Mouse (Mus musculus): Measurements from ENCODE around the gene Gmppa. TPM values are rescaled to one million over a fixed set of nuclear protein-coding genes. Genes with fewer than 3 reads are reported as not detected.

Gene Gmppa
- polyA plus RNA-seq, 1 experiment from 2014 or later = 70.7 TPM

GRCm38 (mm10) chr1:75423780-75424390 lies 11.8 kb upstream of the Gmppa start:
- Histone ChIP-seq H3K9me3 (no peaks in the 10 kb centered on the region), H3K4me2 (no peak overlapping the region), H3K4me1 (peaks cover 38% of the 10 kb centered on the region), H3K4me3 (no peak overlapping the region), H3K36me3 (peaks cover 87% of the 10 kb centered on the region), H3K27me3 (replicated peaks) (peaks cover 53% of the 10 kb centered on the region), H3K27ac (replicated peaks) (no peak overlapping the region), H3K9ac (no peak overlapping the region)
- WGBS = 81% methylated on average over 11 of the region's 11 CpGs
- no peak for ATAC-seq (ENCODE audit: extremely low read depth, insufficient number of reproducible peaks, low FRiP score, low TSS enrichment)

DNA sequence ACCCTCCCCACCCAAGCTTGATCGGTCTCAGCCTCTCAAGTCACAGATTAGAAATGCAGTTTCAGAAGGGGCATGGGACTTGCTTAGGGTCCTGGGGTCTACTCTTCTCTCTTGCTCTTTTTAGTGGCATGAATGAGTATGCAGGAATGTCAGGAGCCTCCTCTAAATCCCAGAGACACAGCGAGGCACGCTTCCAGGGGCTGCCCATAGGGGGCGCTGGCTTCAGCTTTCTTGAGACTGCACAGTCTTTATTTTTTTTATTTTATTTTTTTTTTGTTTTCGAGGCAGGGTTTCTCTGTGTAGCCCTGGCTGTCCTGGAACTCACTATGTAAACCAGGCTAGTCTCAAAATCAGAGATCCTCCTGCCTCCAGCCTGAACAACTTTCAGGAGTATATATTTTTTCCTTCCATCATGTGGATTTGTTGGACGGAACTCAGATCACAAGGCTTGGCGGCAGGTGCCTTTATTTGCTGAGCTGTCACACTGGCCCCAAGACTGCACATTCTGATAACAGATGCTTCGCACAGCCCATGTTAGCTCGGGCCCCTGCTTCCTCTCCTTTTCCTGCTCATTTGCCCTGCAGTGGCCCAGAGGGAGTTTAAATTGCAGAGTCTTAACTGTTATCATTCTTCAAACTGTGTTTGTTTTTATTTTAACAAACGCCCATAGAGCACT lies 9.8 kb upstream of the Gmppa start:
- Histone ChIP-seq H3K36me3 (peaks cover 87% of the 10 kb centered on the region), H3K4me1 (peaks cover 34% of the 10 kb centered on the region), H3K4me2 (no peak overlapping the region), H3K4me3 (no peak overlapping the region), H3K27ac (replicated peaks) (no peak overlapping the region), H3K27me3 (replicated peaks) (peaks cover 42% of the 10 kb centered on the region), H3K9me3 (no peaks in the 10 kb centered on the region), H3K9ac (no peak overlapping the region)
- 30% methylated on average over 10 of the region's 10 CpGs for WGBS
- no peak for ATAC-seq (ENCODE audit: extremely low read depth, insufficient number of reproducible peaks, low FRiP score, low TSS enrichment)

- Histone ChIP-seq H3K9me3 (no peaks in the 10 kb centered on the region), H3K27ac (replicated peaks) (no peak overlapping the region), H3K4me2 (no peak overlapping the region), H3K4me1 (peaks cover 34% of the 10 kb centered on the region), H3K27me3 (replicated peaks) (peaks cover 15% of the 10 kb centered on the region; the same call in 1 of the 2 replicates), H3K4me3 (no peak overlapping the region), H3K9ac (no peak overlapping the region), H3K36me3 (peaks cover 40% of the 10 kb centered on the region)
- no peak for ATAC-seq (ENCODE audit: extremely low read depth, insufficient number of reproducible peaks, low FRiP score, low TSS enrichment)
- WGBS = 64% methylated on average over 8 of the region's 9 CpGs
Measured at GRCm38 (mm10) chr1:75438782-75439181, 3.1 kb downstream of the Gmppa start.

- WGBS = 94% methylated on average over 7 of the region's 7 CpGs
Measured at GRCm38 (mm10) chr1:75440661-75441060, 4.9 kb downstream of the Gmppa start.

DNA sequence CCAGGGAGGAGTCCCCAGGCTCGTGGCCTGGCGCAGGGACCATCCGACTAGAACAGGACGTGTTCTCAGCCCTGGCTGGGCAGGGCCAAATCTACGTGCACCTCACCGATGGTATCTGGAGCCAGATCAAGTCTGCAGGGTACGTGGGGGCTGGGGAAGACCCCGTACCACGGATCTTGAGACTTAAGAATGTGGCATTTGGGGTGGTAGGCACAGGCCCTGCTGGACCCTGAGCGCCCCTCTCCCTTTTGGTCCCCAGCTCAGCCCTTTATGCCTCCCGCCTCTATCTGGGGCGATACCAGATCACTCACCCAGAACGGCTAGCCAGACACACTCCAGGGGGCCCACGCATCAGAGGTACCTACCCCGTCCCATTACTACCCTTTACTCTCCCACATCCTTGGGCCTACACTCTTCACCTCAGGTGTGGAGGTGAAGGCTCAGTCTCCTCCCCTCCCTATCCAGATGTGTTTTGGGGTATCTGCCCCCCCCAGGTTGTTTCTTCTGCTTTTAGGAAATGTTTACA lies 5.8 kb downstream of the Gmppa start:
- H3K4me2 ChIP-seq = no peak overlapping the region
- WGBS = 82% methylated on average over 15 of the region's 15 CpGs
- H3K36me3 ChIP-seq = peaks cover 40% of the 10 kb centered on the region
- no peak for ATAC-seq (ENCODE audit: extremely low read depth, insufficient number of reproducible peaks, low FRiP score, low TSS enrichment)
- no peak overlapping the region for H3K27ac ChIP-seq (replicated peaks)
- H3K9me3 ChIP-seq = no peaks in the 10 kb centered on the region
- H3K4me1 ChIP-seq = peaks cover 48% of the 10 kb centered on the region
- peaks cover 37% of the 10 kb centered on the region for H3K27me3 ChIP-seq (replicated peaks)
- no peak overlapping the region for H3K4me3 ChIP-seq
- H3K9ac ChIP-seq = no peak overlapping the region

More at GRCm38 (mm10) chr1:75440661-75441060, 4.9 kb downstream of the Gmppa start:
- H3K27ac ChIP-seq (replicated peaks) = no peak overlapping the region
- H3K9ac ChIP-seq = no peak overlapping the region
- peaks cover 40% of the 10 kb centered on the region for H3K36me3 ChIP-seq
- H3K4me1 ChIP-seq = peaks cover 44% of the 10 kb centered on the region
- H3K4me2 ChIP-seq = no peak overlapping the region
- no peaks in the 10 kb centered on the region for H3K9me3 ChIP-seq
- H3K4me3 ChIP-seq = no peak overlapping the region
- ATAC-seq (ENCODE audit: extremely low read depth, insufficient number of reproducible peaks, low FRiP score, low TSS enrichment) = no peak
- peaks cover 33% of the 10 kb centered on the region for H3K27me3 ChIP-seq (replicated peaks)

DNA sequence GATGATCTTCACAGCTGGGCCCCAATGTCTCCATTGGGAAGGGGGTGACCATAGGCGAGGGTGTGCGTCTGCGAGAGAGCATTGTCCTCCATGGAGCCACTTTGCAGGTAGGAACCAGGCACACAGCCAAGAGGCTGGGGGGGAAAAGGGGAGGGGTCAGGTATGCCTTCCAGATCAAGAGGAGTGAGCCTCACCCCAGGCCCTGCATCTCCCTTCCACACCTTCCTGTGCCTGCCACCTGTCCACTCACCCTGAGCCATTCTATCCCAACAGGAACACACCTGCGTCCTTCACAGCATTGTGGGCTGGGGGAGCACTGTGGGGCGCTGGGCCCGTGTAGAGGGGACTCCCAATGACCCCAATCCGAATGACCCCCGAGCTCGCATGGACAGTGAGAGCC lies 6.4 kb downstream of the Gmppa start:
- ATAC-seq (ENCODE audit: extremely low read depth, insufficient number of reproducible peaks, low FRiP score, low TSS enrichment) = no peak
- Histone ChIP-seq H3K36me3 (peaks cover 40% of the 10 kb centered on the region), H3K4me1 (peaks cover 48% of the 10 kb centered on the region), H3K27me3 (replicated peaks) (peaks cover 43% of the 10 kb centered on the region), H3K9me3 (no peaks in the 10 kb centered on the region), H3K4me3 (no peak overlapping the region), H3K27ac (replicated peaks) (no peak overlapping the region), H3K4me2 (no peak overlapping the region), H3K9ac (no peak overlapping the region)
- WGBS = 83% methylated on average over 9 of the region's 9 CpGs

DNA sequence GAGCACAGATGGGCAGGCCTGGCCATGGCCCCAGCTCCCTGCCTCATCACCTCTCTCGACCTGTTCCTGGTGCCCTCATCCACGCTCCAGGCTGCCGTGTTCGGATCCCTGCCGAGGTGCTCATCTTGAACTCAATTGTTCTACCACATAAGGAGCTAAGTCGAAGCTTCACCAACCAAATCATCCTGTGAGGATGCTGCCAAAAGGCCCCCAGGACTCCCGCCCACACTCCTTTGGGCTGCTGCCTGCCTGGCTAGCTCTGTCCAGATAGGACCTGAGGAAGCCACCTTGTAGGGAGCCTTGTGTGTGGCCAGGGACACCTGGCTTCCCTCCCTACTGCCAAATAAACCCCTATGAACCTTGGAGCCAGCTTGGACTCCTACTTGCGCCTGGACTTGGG lies 7.1 kb downstream of the Gmppa start:
- Histone ChIP-seq H3K4me1 (peaks cover 48% of the 10 kb centered on the region), H3K36me3 (peaks cover 38% of the 10 kb centered on the region), H3K27me3 (replicated peaks) (peaks cover 50% of the 10 kb centered on the region), H3K4me3 (no peak overlapping the region), H3K27ac (replicated peaks) (no peak overlapping the region), H3K9me3 (no peaks in the 10 kb centered on the region), H3K9ac (no peak overlapping the region), H3K4me2 (no peak overlapping the region)
- WGBS = 61% methylated on average over 8 of the region's 8 CpGs
- no peak for ATAC-seq (ENCODE audit: extremely low read depth, insufficient number of reproducible peaks, low FRiP score, low TSS enrichment)

- H3K27me3 ChIP-seq (replicated peaks) = peaks cover 56% of the 10 kb centered on the region
- ATAC-seq (ENCODE audit: extremely low read depth, insufficient number of reproducible peaks, low FRiP score, low TSS enrichment) = no peak
- H3K9me3 ChIP-seq = no peaks in the 10 kb centered on the region
- H3K9ac ChIP-seq = peak overlapping the region; percentile 47; the same call in 1 of the 2 replicates
- WGBS = 46% methylated on average over 13 of the region's 13 CpGs
- no peak overlapping the region for H3K4me2 ChIP-seq
- H3K27ac ChIP-seq (replicated peaks) = no peak overlapping the region
- no peak overlapping the region for H3K4me3 ChIP-seq
- peaks cover 37% of the 10 kb centered on the region for H3K36me3 ChIP-seq
- H3K4me1 ChIP-seq = peaks cover 51% of the 10 kb centered on the region
Measured at GRCm38 (mm10) chr1:75443247-75444024, 7.7 kb downstream of the Gmppa start.

DNA sequence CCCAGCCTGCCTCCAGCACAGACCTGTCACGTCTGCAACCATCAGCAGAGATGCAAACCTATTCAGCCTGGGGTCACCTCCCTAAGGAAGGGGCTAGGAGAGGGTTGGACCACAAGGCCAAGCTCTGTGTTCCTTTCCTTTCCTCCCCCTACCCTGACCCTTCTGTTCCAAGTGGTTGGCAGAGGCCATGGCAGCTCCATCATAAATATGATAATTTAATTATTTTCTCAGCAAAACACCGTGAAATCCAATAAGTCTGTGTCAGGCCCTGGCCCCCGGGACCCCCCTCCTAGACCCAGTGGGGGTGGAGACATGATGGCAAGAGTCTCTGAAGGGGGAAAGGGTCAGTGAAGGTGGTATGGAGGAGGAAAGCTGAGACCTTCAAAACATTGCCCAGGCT lies 8.5 kb downstream of the Gmppa start:
- no peak for ATAC-seq (ENCODE audit: extremely low read depth, insufficient number of reproducible peaks, low FRiP score, low TSS enrichment)
- Histone ChIP-seq H3K4me2 (no peak overlapping the region), H3K36me3 (peaks cover 37% of the 10 kb centered on the region), H3K27me3 (replicated peaks) (peaks cover 64% of the 10 kb centered on the region), H3K4me3 (no peak overlapping the region), H3K9ac (peak overlapping the region; percentile 28; the same call in 1 of the 2 replicates), H3K27ac (replicated peaks) (no peak overlapping the region), H3K4me1 (peaks cover 56% of the 10 kb centered on the region), H3K9me3 (no peaks in the 10 kb centered on the region)
- 66% methylated on average over 3 of the region's 3 CpGs for WGBS

GRCm38 (mm10) chr1:75445141-75445701 lies 9.5 kb downstream of the Gmppa start:
- Histone ChIP-seq H3K36me3 (peaks cover 29% of the 10 kb centered on the region), H3K4me3 (peak overlapping the region; percentile 42; the same call in 1 of the 2 replicates), H3K27me3 (replicated peaks) (peaks cover 74% of the 10 kb centered on the region), H3K4me1 (peaks cover 64% of the 10 kb centered on the region), H3K9me3 (no peaks in the 10 kb centered on the region), H3K4me2 (peak overlapping the region; percentile 72), H3K9ac (peak overlapping the region; percentile 72; the same call in 1 of the 2 replicates), H3K27ac (replicated peaks) (no peak overlapping the region)
- 10% methylated on average over 9 of the region's 9 CpGs for WGBS
- no peak for ATAC-seq (ENCODE audit: extremely low read depth, insufficient number of reproducible peaks, low FRiP score, low TSS enrichment)

Data from heart, embryonic 13.5 days (tissue).